Mouse (Mus musculus) duodenum, adult 2 months (tissue): ENCODE measurements around the gene Coa3. TPM values are rescaled to one million over a fixed set of nuclear protein-coding genes. Genes with fewer than 3 reads are reported as not detected.

Experiments used
- polyA plus RNA-seq: library from polyadenylated mRNA; depleted of rRNA; stranded (reverse); fragments of >200 nt; gene quantifications from 2 replicates; pipeline ENCODE4 v1.2.3, GENCODE M21; 2012; ENCODE audit warnings: low replicate concordance; rRNA removed

Coa3 gene
- polyA plus RNA-seq, result 579 and 638 TPM in 2 replicates

DNA sequence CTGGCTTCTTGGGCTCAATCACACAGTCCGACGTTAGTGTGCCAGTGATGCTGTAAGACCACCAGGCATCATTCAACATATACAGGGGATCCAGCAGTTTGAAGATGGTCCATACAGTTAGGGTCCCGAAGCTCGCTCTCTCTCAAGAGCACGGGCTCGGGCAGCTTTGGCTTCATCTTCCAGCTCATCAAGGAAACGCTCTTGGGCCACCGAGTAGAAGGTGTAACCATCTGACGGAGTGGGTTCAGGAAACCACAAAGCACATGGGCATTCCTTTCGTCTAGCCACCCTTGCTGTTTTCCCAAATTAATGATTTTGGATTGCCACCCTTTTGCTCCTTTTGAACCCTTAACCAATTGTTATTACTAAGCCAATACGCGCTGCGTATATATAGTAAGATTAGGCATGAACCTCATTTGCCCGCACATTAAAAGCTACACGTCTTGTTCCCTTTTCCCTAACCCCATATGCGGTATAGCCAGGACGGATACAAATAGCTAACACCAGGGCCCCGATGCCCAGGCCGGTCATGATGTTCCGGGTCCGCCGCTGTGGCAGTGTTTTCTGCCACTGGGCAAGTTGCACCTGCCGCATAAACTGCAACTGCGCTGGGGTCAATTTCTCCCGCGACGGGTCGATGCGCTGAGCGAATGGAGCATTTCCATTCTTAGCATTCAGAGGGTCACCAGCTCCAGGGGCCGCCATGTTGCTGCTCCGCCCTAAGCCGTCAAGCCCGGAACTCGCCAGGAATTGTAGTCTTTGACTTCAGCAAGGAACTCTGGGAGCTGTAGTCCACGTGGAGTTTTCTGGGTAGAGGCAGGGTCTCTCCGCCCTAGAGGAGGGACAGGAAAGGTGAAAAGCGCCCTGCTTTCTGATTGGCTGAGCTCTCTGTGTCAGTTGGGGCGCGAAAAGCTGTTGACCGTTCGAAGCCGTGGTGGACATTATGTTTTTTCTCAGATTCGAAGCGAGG, at the start of gene Coa3, which contains the start of gene Cntd1:
Gene Coa3, minus strand, starts transcription at position 892 of the 970 bp plus-strand sequence.
Gene Cntd1, plus strand, starts transcription at position 790 of the 970 bp plus-strand sequence.

DNA sequence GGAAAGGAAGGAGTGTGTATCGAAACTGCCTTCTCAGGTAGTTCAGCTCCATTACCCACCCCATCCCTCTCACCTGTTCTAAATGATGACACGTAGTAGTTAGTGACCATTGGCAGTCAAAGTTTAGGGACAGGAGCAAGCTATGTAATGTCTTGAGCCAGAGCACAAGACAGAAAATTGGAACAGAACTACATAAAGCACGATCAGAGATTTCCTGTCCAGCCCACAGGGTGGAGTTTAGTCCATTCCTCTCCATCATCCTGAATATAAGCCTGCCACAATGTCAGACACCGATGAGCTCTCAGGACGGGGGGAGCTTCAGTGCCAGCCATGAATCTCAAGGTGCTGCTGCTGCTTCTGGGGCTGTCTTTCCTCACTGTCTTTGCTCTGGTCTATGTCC, 45.8 kb upstream of the Coa3 start, which contains the start of gene Aoc2:
Gene Aoc2, plus strand, starts transcription at position 301 of the 400 bp plus-strand sequence.

DNA sequence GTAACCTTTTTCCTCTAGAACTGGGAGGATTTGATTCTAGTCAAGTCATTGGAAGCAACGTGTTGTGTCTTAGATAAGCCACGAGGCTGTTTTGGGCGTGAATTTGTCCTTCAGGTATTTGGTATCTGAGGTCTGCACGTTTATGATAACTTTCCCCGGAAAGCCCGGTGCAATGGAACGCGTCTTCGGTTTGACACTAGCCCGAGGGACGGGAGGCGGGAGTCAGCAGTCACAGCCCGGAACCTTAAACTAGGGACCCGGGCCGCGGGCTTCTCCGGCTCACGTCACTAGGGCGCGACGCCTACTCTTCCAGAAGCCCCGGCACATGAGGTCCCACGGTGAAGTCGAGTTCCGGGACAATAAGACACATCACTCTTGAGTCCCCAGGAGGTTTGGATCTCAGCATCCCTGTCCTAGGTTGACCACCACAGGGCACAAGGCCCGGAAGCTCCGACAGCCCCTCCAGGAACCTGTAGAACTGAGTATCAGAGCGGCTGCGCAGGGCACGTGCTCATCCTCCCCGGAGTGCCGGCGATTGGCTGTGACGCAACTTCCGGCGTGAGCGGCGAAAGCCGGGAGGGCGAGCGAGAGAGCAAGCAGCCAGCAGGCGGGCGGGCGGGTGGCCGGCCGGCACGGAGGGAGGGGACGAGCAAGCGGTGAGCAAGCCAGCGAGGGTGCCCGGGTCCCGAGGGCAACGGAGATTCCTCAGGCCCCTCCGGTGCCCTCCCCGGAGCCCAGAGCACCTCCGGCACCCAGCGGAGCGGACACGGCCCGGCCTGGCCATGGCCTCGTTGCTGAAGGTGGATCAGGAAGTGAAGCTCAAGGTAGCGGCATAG, 37.0 kb upstream of the Coa3 start, which contains the start of gene Psme3:
Gene Psme3, plus strand, starts transcription at position 549 of the 836 bp plus-strand sequence.

DNA sequence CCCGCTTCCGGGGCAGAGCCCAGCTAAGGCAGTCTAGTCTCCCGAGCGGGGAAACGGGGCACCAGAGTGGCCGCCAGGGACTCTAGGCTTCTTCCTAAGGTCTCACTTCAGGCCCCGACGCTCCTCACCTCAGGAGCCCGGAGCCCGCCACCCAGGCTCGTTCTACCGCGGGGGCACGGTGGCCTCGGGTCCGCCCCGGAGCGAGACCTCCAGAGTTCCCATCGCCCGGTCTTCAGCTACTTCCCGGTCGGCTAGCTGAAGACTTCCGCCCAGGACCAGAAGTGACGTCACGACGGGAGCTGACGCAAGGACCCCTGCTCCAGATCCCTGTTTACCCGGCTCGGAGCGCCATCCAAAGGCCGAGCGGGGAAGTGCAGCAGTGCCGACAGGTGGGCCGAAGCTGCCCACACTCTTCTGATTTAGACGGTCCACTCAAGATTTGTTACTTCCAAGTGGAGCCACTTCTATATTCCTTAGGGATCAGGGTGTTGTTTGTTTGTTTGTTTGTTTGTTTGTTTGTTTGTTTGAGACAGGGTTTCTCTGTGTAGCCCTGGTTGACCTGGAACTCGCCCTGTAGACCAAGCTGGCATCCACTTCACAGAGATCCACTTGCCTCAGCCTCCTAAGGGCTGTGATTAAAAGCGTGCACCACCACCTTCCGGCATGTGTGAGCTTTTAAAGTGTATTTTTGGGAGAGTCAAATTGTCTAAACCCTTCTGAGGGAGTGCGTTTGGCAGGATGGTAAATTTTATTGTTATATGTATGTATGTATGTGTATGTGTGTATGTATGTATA, 23.3 kb upstream of the Coa3 start, which contains the start of gene Becn1:
Gene Becn1, minus strand, starts transcription at position 283 of the 795 bp plus-strand sequence.

DNA sequence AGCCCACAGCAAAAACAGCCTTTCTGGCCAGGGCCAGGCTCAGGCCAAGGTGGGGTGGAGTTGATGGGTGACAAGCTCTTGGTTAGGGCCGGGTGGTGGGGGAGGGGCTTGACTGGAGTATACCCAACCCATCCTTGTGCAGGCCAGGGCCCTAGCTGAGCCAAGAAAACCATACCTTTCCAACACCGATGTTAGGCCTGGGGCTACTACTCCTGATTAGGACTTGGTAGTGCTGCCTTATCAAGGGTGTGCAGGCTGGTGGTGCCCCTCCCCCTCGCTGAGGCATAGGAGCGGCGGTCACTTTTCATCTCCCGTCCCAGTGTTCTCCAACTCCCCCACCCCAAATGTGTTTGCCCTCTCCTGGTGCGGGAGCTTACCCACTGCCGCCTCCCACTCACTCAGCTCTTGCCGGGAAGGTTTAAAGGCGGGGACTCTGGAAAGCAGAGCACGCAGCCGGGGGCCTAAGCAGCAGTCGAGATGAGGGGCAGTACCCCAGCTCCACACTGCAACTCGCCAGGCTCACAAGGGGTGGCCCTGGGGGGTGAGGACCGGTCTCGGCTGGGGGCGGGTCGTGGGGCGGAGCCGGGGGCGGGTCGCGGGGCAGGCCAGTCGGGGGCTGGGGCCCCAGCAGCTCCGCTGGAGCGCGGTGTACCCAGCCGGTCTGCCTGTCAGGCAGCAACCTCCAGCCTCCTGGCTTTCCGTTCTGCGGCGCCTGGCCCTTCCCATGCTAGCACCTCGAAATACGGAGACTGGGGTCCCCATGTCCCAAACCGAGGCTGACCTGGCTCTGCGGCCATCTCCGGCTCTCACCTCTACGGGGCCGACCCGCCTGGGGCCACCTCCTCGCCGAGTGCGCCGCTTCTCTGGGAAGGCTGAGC, 18.7 kb downstream of the Coa3 start, which contains the start of gene Wnk4:
Gene Wnk4, plus strand, starts transcription at position 620 of the 878 bp plus-strand sequence.

DNA sequence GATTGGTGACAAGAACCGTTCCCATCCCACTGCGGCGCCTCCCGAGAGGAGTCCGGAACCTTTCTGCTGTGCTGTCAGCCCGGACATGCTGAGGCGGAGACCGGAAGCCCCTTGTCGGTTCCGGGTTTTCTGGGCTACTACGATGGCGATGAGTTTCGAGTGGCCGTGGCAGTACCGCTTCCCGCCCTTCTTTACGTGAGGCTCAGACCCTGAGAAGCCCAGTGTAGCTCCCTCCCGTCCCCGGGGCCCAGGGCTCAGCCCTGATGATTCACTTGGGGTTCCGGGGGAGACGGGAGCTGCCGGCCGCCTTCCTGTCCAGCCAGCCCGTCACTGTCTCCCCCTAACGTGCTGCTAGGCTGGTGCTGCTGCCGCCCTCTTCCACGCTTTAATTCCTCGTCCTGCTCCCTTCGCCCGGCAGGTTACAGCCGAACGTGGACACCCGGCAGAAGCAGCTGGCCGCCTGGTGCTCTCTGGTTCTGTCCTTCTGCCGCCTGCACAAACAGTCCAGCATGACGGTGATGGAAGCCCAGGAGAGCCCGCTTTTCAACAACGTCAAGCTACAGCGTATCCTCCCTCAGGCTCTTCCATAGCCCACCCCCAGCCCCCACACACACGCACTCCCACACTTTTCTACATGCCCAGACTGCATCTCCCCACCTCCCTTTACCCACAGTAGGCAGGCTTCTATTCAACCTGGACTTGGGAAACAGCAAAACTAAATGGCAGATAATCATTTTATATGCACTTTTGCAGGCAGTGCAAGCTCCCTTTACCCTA, 25.1 kb downstream of the Coa3 start, which contains the start of gene Vps25:
Gene Vps25, plus strand, starts transcription at position 95 of the 777 bp plus-strand sequence.

DNA sequence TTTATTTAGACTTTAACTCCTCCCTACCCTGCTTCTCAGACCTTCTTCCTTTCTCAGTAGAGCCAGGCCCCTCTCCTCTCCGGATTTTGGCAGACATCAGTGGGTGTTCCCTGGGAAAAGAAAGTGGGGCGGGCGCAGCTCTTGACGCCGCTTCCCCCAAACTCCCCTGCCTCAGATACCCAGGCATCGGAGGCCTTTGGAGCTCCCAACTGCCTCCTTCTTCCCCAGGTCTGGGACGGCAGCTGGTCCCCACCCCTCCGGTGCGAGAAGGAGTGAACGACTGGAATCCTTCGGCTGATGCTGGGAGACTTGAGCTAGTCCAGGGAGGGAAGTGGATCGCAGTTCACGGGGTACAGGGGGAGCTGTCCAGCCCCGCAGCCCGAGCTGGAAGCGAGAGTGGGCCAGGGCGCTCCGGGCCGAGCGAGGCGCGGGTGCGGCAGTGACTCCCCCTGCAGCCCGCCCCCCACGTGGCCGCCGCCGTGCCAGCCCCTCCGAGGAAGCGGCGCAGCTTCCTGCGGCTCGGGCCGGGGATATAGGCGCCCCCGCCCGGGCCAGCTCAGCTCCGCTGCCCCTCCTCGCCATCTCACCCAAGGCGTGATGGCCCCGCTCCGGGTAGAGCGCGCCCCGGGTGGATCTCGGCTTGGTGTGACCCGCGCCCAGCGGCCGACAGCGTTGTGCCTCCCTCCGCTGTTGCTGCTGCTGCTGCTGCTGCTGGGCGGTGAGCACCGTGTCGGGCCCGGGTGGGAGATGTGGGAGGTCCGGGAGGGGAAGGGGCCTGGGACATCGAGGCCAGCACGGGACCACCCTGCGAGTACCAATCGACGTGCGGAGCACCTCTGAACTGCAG, 32.8 kb downstream of the Coa3 start, which contains the start of gene Ramp2:
Gene Ramp2, plus strand, starts transcription at position 174 of the 847 bp plus-strand sequence.

Other genes with a start within 250 kb of the Coa3 start
- gene Naglu, start 209.1 kb downstream of the Coa3 start, polyA plus RNA-seq, result 18.0 and 24.9 TPM in 2 replicates
- 0.22 TPM in 1 of 2 replicates, not detected in the other for gene Hsd17b1, start 200.7 kb downstream of the Coa3 start, polyA plus RNA-seq
- gene Coasy, start 196.5 kb downstream of the Coa3 start, polyA plus RNA-seq, result 52.0 and 53.1 TPM in 2 replicates
- 55.4 and 114 TPM in 2 replicates for gene Mlx, start 191.8 kb downstream of the Coa3 start, polyA plus RNA-seq
- 0.21 and 0.25 TPM in 2 replicates for gene Psmc3ip, start 183.7 kb downstream of the Coa3 start, polyA plus RNA-seq
- 34.1 and 45.4 TPM in 2 replicates for gene Retreg3, start 159.2 kb downstream of the Coa3 start, polyA plus RNA-seq
- gene Tubg1, start 159.2 kb downstream of the Coa3 start, polyA plus RNA-seq, result 12.9 and 14.6 TPM in 2 replicates
- gene Tubg2, start 123.2 kb downstream of the Coa3 start, polyA plus RNA-seq, result 1.4 and 1.8 TPM in 2 replicates
- gene Cntnap1, start 108.6 kb downstream of the Coa3 start, polyA plus RNA-seq, result 2.5 and 3.7 TPM in 2 replicates
- 49.1 and 101 TPM in 2 replicates for gene Plekhh3, start 107.8 kb downstream of the Coa3 start, polyA plus RNA-seq
- 17.2 and 32.6 TPM in 2 replicates for gene Ccr10, start 103.7 kb downstream of the Coa3 start, polyA plus RNA-seq
- gene Ezh1, start 52.7 kb downstream of the Coa3 start, polyA plus RNA-seq, result 16.0 and 18.3 TPM in 2 replicates
- gene Ramp2, start 33.1 kb downstream of the Coa3 start, polyA plus RNA-seq, result 30.1 and 31.9 TPM in 2 replicates
- gene Vps25, start 25.4 kb downstream of the Coa3 start, polyA plus RNA-seq, result 87.6 and 146 TPM in 2 replicates
- gene Wnk4, start 18.5 kb downstream of the Coa3 start, polyA plus RNA-seq, result 5.5 and 6.8 TPM in 2 replicates
- 0.22 and 0.28 TPM in 2 replicates for gene Cntd1, start 102 bp downstream of the Coa3 start, polyA plus RNA-seq
- 87.7 and 128 TPM in 2 replicates for gene Becn1, start 23.2 kb upstream of the Coa3 start, polyA plus RNA-seq
- gene Psme3, start 37.1 kb upstream of the Coa3 start, polyA plus RNA-seq, result 22.3 and 29.3 TPM in 2 replicates
- 5.0 TPM in 2 replicates for gene Aoc2, start 45.9 kb upstream of the Coa3 start, polyA plus RNA-seq
- gene Aoc3, start 51.5 kb upstream of the Coa3 start, polyA plus RNA-seq, result 5.4 and 11.8 TPM in 2 replicates
- gene G6pc, start 88.4 kb upstream of the Coa3 start, polyA plus RNA-seq, result 9.9 and 11.1 TPM in 2 replicates
- gene Aarsd1, start 138.5 kb upstream of the Coa3 start, polyA plus RNA-seq, result 13.6 TPM in 2 replicates
- 0.11 TPM in 1 of 2 replicates, not detected in the other for gene Gm27029, start 145.7 kb upstream of the Coa3 start, polyA plus RNA-seq
- 18.1 and 22.8 TPM in 2 replicates for gene Rundc1, start 146.0 kb upstream of the Coa3 start, polyA plus RNA-seq
- 0.34 and 2.0 TPM in 2 replicates for gene Ptges3l, start 146.2 kb upstream of the Coa3 start, polyA plus RNA-seq
- 134 and 144 TPM in 2 replicates for gene Rpl27, start 163.2 kb upstream of the Coa3 start, polyA plus RNA-seq
- gene Ifi35, start 169.3 kb upstream of the Coa3 start, polyA plus RNA-seq, result 61.7 and 136 TPM in 2 replicates
- 23.1 and 34.7 TPM in 2 replicates for gene Rnd2, start 185.9 kb upstream of the Coa3 start, polyA plus RNA-seq
- 170 and 324 TPM in 2 replicates for gene Vat1, start 187.1 kb upstream of the Coa3 start, polyA plus RNA-seq